In genomic region chr9:120433747-120434146, GRCm38 (mm10) we compare ENCODE assay signal across 8 mouse cellular contexts. TPM values are rescaled to one million over a fixed set of nuclear protein-coding genes. Genes with fewer than 3 reads are reported as not detected.
DNase-seq lines count a peak whose midpoint lies in the region; ATAC-seq lines count a peak whose summit lies in the region.

No protein-coding gene starts in this region.

- 16% methylated on average over 8 of the region's 8 CpGs for WGBS in lung, embryonic 15.5 days

- no peak overlapping the region for H3K4me2 ChIP-seq in lung, embryonic 15.5 days

- no peaks in the 10 kb centered on the region for H3K27me3 ChIP-seq in lung, embryonic 15.5 days

- no peaks in the 10 kb centered on the region for H3K9me3 ChIP-seq in lung, embryonic 15.5 days

- DNase-seq in adrenal gland, adult 18-20 months (ENCODE audit: low spot score in 2 of 2), result peak; percentile 46 to 51
- peak; percentile 77 for DNase-seq in embryo, embryonic 10 days (ENCODE audit: low spot score)
- peak; percentile 38 to 51 for DNase-seq in gastrocnemius, postnatal 4 days (ENCODE audit: low spot score in 2 of 2)
- peak; percentile 79 for DNase-seq in kidney, adult 9 months
- DNase-seq in ovary, postnatal 14 days (ENCODE audit: low spot score), result peak; percentile 46
- DNase-seq in thymus, postnatal 10 days (ENCODE audit: low spot score in 2 of 2), result peak; percentile 37 to 69

- H3K4me3 ChIP-seq in lung, embryonic 15.5 days, result no peak overlapping the region

- H3K27ac ChIP-seq in lung, embryonic 15.5 days, result no peak overlapping the region

- no peaks in the 10 kb centered on the region for H3K4me1 ChIP-seq in lung, embryonic 15.5 days

- peak; percentile 65 for ATAC-seq in CD4-positive, CD25-positive, alpha-beta regulatory T cell, adult 4 months
- peak; percentile 41; the same call in 1 of the 2 replicates for ATAC-seq in lung, embryonic 15.5 days (ENCODE audit: borderline replicate concordance, extremely low read depth, low FRiP score, low TSS enrichment)

- H3K9ac ChIP-seq in lung, embryonic 15.5 days, result no peak overlapping the region

- H3K36me3 ChIP-seq in lung, embryonic 15.5 days, result no peaks in the 10 kb centered on the region

RNA-seq across cellular contexts. Expression of gene Eif1b, which starts 58.3 kb away (rescaled TPM):
- polyA plus RNA-seq in CD4-positive, CD25-positive, alpha-beta regulatory T cell, adult 4 months (2017; shearing (Covaris generic)), result 10 to 100 TPM; 71.8 to 88.3 TPM
- 10 to 100 TPM; 59.9 to 66.0 TPM for total RNA-seq in adrenal gland, adult 18-20 months (2021)
- total RNA-seq in gastrocnemius, postnatal 4 days (2021), result 10 to 100 TPM; 47.9 to 50.9 TPM
- 166 and 172 TPM in 2 replicates for polyA plus RNA-seq in lung, embryonic 15.5 days (2015; fragmentation: Nextera tagmentation; extraction: Ambion mirVana)
